Mouse (Mus musculus): ENCODE measurements around the gene Thnsl2.

DNA sequence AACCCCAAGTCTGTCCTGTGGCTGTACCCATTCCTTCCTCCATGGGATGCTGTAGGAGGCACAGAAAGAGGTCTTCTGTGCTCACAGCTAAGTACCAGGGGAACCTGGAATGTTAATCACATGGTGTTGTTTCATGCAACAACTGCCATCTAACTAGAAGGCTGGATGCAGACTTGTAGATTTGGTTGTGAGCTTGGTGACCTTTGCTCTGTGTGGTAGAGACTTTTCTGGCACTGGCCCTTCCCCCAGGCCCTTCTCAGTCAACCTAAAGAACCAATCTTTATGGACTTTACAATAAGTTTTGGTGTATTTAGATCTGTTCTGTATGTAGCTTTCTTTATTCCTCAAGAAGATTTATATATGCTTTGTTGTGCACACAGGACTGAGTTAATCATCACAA, 13.2 kb downstream of the Thnsl2 start:
- TF ChIP-seq CTCF (IDR thresholded peaks at IDR 0.05; ENCODE audit: low read depth, low read length) (no peak), POLR2A (IDR thresholded peaks at IDR 0.05; ENCODE audit: extremely low read depth, insufficient read depth, low read length) (no peak)

All from liver, adult 2 months (tissue).